Mouse (Mus musculus): ENCODE data around the gene Htr2c. TPM values are rescaled to one million over a fixed set of nuclear protein-coding genes. Genes with fewer than 3 reads are reported as not detected.

Htr2c gene
- polyA plus RNA-seq (2021; fragmentation: Nextera tagmentation), result 3.7 and 7.8 TPM in 2 replicates
- long read RNA-seq, experiment 1, partial matches to known transcripts, result 0 of 9 reads
- long read RNA-seq, experiment 1, other reads (novel, unspliced or antisense), result 9 of 9 reads
- long read RNA-seq, experiment 2, full-length matches to known transcripts, result 32 of 48 reads
- long read RNA-seq, experiment 2, partial matches to known transcripts, result 6 of 48 reads
- long read RNA-seq, experiment 2, other reads (novel, unspliced or antisense), result 10 of 48 reads

GRCm38 (mm10) chrX:146962258-146962913 is at the start of gene Htr2c:
Gene Htr2c (plus strand): TSS chrX:146962513.

Small RNA genes within 50 kb of the gene (microRNA-seq; reads per million reads assigned to microRNA genes)
- gene Gm22650, result 13.5 reads per million, percentile 37 among the genes with 10 or more reads in this experiment
- not detected for gene Gm24627
- 16.8 reads per million, percentile 39 among the genes with 10 or more reads in this experiment for gene Mir1264
- 281 reads per million, percentile 68 among the genes with 10 or more reads in this experiment for gene Mir1298
- not detected for gene Mir1912
- 67.0 reads per million, percentile 54 among the genes with 10 or more reads in this experiment for gene Mir448
- gene Mir764, result 38.9 reads per million, percentile 48 among the genes with 10 or more reads in this experiment

All from layer of hippocampus, adult 6 months (tissue).